Mouse (Mus musculus): ENCODE measurements at regions not wholly inside any gene's neighbourhood (a gene's known extent, or its start where the extent isn't known, plus 50 kb on each side); places are given as distances from the start of the nearest gene placed in this dataset.

- no peak overlapping the region for H3K9ac ChIP-seq
- H3K4me1 ChIP-seq, result no peaks in the 10 kb centered on the region
- H3K4me2 ChIP-seq, result no peak overlapping the region
- WGBS, result 57% methylated on average over 1 of the region's 1 CpGs
- no peak overlapping the region for H3K27ac ChIP-seq
- ATAC-seq (ENCODE audit: insufficient read depth, low FRiP score, low read depth), result no peak
- H3K27me3 ChIP-seq (replicated peaks), result no peaks in the 10 kb centered on the region
- no peak overlapping the region for H3K4me3 ChIP-seq (replicated peaks)
- no peaks in the 10 kb centered on the region for H3K36me3 ChIP-seq
- no peaks in the 10 kb centered on the region for H3K9me3 ChIP-seq
These were observed 783.4 kb downstream of the Stpg2 start for GRCm38 (mm10) chr3:139988938-139989337.

GRCm38 (mm10) chr3:139989380-139989779 is 783.9 kb downstream of the Stpg2 start:
- no peak for ATAC-seq (ENCODE audit: insufficient read depth, low FRiP score, low read depth)
- H3K27me3 ChIP-seq (replicated peaks), result no peaks in the 10 kb centered on the region
- no peak overlapping the region for H3K4me3 ChIP-seq (replicated peaks)
- no peak overlapping the region for H3K4me2 ChIP-seq
- no peaks in the 10 kb centered on the region for H3K36me3 ChIP-seq
- H3K9ac ChIP-seq, result no peak overlapping the region
- H3K27ac ChIP-seq, result no peak overlapping the region
- H3K9me3 ChIP-seq, result no peaks in the 10 kb centered on the region
- H3K4me1 ChIP-seq, result no peaks in the 10 kb centered on the region

DNA sequence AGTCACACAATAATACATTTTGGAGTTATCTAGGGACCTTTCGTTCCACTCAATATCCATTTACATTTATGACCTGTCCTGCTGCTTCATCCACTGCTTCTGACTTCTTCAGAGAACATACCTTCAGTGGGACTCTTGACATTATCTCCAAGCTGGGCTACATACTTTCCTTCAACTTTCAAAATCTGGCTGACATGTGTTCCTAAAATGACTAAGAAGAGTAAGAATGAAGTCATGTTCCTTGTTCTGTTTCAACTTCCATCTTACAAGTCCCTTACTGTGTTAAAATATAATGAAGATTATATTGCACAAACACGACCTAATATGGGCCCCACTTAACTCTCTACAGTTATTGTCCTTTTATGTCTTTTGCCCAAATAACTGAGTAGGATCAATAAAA is 807.0 kb downstream of the Stpg2 start:
- H3K4me3 ChIP-seq (replicated peaks), result no peak overlapping the region
- H3K4me2 ChIP-seq, result no peak overlapping the region
- no peak for ATAC-seq (ENCODE audit: insufficient read depth, low FRiP score, low read depth)
- H3K4me1 ChIP-seq, result no peaks in the 10 kb centered on the region
- H3K27ac ChIP-seq, result no peak overlapping the region
- 77% methylated on average over 2 of the region's 2 CpGs for WGBS
- no peaks in the 10 kb centered on the region for H3K9me3 ChIP-seq
- no peak overlapping the region for H3K9ac ChIP-seq
- no peaks in the 10 kb centered on the region for H3K36me3 ChIP-seq
- H3K27me3 ChIP-seq (replicated peaks), result no peaks in the 10 kb centered on the region

GRCm38 (mm10) chr3:140034101-140034500 is 828.6 kb downstream of the Stpg2 start:
- H3K4me3 ChIP-seq (replicated peaks), result no peak overlapping the region
- WGBS, result 80% methylated on average over 3 of the region's 3 CpGs
- ATAC-seq (ENCODE audit: insufficient read depth, low FRiP score, low read depth), result no peak
- H3K4me2 ChIP-seq, result no peak overlapping the region
- no peaks in the 10 kb centered on the region for H3K36me3 ChIP-seq
- no peaks in the 10 kb centered on the region for H3K27me3 ChIP-seq (replicated peaks)
- no peaks in the 10 kb centered on the region for H3K4me1 ChIP-seq
- no peak overlapping the region for H3K9ac ChIP-seq
- H3K27ac ChIP-seq, result no peak overlapping the region
- H3K9me3 ChIP-seq, result no peaks in the 10 kb centered on the region

GRCm38 (mm10) chr3:140035142-140035541 is 829.6 kb downstream of the Stpg2 start:
- H3K4me3 ChIP-seq (replicated peaks), result no peak overlapping the region
- H3K36me3 ChIP-seq, result no peaks in the 10 kb centered on the region
- no peak overlapping the region for H3K9ac ChIP-seq
- no peak overlapping the region for H3K4me2 ChIP-seq
- no peaks in the 10 kb centered on the region for H3K4me1 ChIP-seq
- no peak for ATAC-seq (ENCODE audit: insufficient read depth, low FRiP score, low read depth)
- H3K27ac ChIP-seq, result no peak overlapping the region
- WGBS, result 88% methylated on average over 2 of the region's 2 CpGs
- no peaks in the 10 kb centered on the region for H3K9me3 ChIP-seq
- H3K27me3 ChIP-seq (replicated peaks), result no peaks in the 10 kb centered on the region

- H3K9ac ChIP-seq, result no peak overlapping the region
- no peak overlapping the region for H3K4me2 ChIP-seq
- H3K4me1 ChIP-seq, result no peaks in the 10 kb centered on the region
- no peaks in the 10 kb centered on the region for H3K9me3 ChIP-seq
- H3K4me3 ChIP-seq (replicated peaks), result no peak overlapping the region
- ATAC-seq (ENCODE audit: insufficient read depth, low FRiP score, low read depth), result no peak
- no peaks in the 10 kb centered on the region for H3K36me3 ChIP-seq
- no peaks in the 10 kb centered on the region for H3K27me3 ChIP-seq (replicated peaks)
- H3K27ac ChIP-seq, result no peak overlapping the region
These were observed 839.4 kb downstream of the Stpg2 start for GRCm38 (mm10) chr3:140044898-140045297.

DNA sequence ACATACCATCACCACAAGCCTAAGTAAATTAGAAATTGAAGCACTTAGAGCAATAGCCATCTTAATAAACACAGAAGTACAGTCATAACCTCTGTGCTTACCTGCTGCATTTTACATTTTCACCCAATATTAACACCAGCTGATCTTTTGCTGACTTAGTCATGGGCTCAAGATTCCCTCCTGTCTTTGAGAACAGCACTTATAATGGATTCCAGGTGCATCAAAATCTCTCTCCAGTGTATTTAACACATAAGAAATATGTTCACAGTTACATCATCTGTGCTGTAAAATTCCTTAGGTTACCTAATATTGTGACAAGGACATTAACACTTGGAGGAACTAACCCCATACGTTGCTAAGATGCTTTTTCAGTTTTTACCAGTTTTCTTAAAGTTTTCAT is 849.1 kb downstream of the Stpg2 start:
- 60% methylated on average over 1 of the region's 1 CpGs for WGBS
- Histone ChIP-seq H3K4me3 (replicated peaks) (no peak overlapping the region), H3K9me3 (no peaks in the 10 kb centered on the region), H3K9ac (no peak overlapping the region), H3K27me3 (replicated peaks) (no peaks in the 10 kb centered on the region), H3K27ac (no peak overlapping the region), H3K36me3 (no peaks in the 10 kb centered on the region), H3K4me1 (no peaks in the 10 kb centered on the region), H3K4me2 (no peak overlapping the region)
- ATAC-seq (ENCODE audit: insufficient read depth, low FRiP score, low read depth), result no peak

GRCm38 (mm10) chr3:140057962-140058631 is 852.6 kb downstream of the Stpg2 start:
- Histone ChIP-seq H3K36me3 (no peaks in the 10 kb centered on the region), H3K4me2 (no peak overlapping the region), H3K9ac (no peak overlapping the region), H3K27ac (no peak overlapping the region), H3K4me3 (replicated peaks) (no peak overlapping the region), H3K4me1 (no peaks in the 10 kb centered on the region), H3K27me3 (replicated peaks) (no peaks in the 10 kb centered on the region), H3K9me3 (no peaks in the 10 kb centered on the region)
- 85% methylated on average over 3 of the region's 3 CpGs for WGBS
- no peak for ATAC-seq (ENCODE audit: insufficient read depth, low FRiP score, low read depth)

- Histone ChIP-seq H3K36me3 (no peaks in the 10 kb centered on the region), H3K27ac (no peak overlapping the region), H3K9me3 (no peaks in the 10 kb centered on the region), H3K4me1 (no peaks in the 10 kb centered on the region), H3K4me2 (no peak overlapping the region), H3K27me3 (replicated peaks) (no peaks in the 10 kb centered on the region), H3K4me3 (replicated peaks) (no peak overlapping the region), H3K9ac (no peak overlapping the region)
- WGBS, result 76% methylated on average over 3 of the region's 3 CpGs
- no peak for ATAC-seq (ENCODE audit: insufficient read depth, low FRiP score, low read depth)
These were observed 853.6 kb downstream of the Stpg2 start for GRCm38 (mm10) chr3:140059102-140059501.

- no peaks in the 10 kb centered on the region for H3K4me1 ChIP-seq
- H3K27ac ChIP-seq, result no peak overlapping the region
- ATAC-seq (ENCODE audit: insufficient read depth, low FRiP score, low read depth), result no peak
- WGBS, result 83% methylated on average over 4 of the region's 4 CpGs
- no peak overlapping the region for H3K4me2 ChIP-seq
- no peaks in the 10 kb centered on the region for H3K27me3 ChIP-seq (replicated peaks)
- no peak overlapping the region for H3K4me3 ChIP-seq (replicated peaks)
- H3K36me3 ChIP-seq, result no peaks in the 10 kb centered on the region
- H3K9me3 ChIP-seq, result no peaks in the 10 kb centered on the region
- no peak overlapping the region for H3K9ac ChIP-seq
These were observed 854.1 kb downstream of the Stpg2 start for GRCm38 (mm10) chr3:140059522-140060110.

DNA sequence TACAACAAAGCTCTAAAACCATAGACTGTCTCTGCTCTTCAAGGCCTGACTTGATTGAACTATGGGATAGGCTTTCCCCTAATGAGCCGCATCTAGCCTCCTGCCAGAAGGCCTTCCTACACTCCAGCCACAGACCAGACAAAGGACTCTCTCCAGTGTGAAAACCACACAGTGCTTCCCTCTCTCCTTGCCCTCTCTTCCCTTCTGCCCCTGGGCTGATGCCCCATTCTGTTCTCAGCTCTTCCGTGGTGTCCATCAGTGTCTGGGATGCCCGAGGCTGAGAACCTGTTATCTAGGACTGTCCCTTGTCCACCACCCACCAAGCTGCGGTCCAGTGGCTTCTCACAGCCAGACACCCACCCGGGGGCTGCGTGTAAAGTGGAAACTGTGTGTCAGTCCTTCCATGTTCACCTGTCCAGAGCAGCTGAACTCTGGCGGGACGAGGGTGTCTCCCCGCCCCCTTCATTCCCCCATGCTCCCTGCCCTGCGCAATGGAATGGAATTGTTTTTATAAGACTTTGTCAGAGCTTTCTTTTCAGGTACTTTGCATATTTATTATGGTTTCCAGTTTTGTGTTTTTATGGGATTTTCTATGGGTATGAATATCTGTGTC is 856.4 kb downstream of the Stpg2 start:
- Histone ChIP-seq H3K27me3 (replicated peaks) (no peaks in the 10 kb centered on the region), H3K9ac (no peak overlapping the region), H3K27ac (no peak overlapping the region), H3K9me3 (no peaks in the 10 kb centered on the region), H3K36me3 (no peaks in the 10 kb centered on the region), H3K4me1 (no peaks in the 10 kb centered on the region), H3K4me2 (no peak overlapping the region), H3K4me3 (replicated peaks) (no peak overlapping the region)
- no peak for ATAC-seq (ENCODE audit: insufficient read depth, low FRiP score, low read depth)
- WGBS, result 88% methylated on average over 10 of the region's 10 CpGs

- Histone ChIP-seq H3K27ac (no peak overlapping the region), H3K4me3 (replicated peaks) (no peak overlapping the region), H3K36me3 (no peaks in the 10 kb centered on the region), H3K4me1 (no peaks in the 10 kb centered on the region), H3K4me2 (no peak overlapping the region), H3K9ac (no peak overlapping the region), H3K9me3 (no peaks in the 10 kb centered on the region), H3K27me3 (replicated peaks) (no peaks in the 10 kb centered on the region)
- no peak for ATAC-seq (ENCODE audit: insufficient read depth, low FRiP score, low read depth)
- 84% methylated on average over 5 of the region's 5 CpGs for WGBS
These were observed 857.4 kb downstream of the Stpg2 start for GRCm38 (mm10) chr3:140062880-140063279.

Data from stomach, embryonic 15.5 days (tissue).